Mouse (Mus musculus) left cerebral cortex, adult 18-20 months (tissue): ENCODE measurements at regions not wholly inside any gene's neighbourhood (a gene's known extent, or its start where the extent isn't known, plus 50 kb on each side); places are given as distances from the start of the nearest gene placed in this dataset.
A peak's percentile ranks its signal among the peaks of the same experiment; 100 is the strongest.

Experiments used
- DNase-seq, 2 experiments: peaks; one replicate each; pipeline ENCODE4 v3.0.0; 2021 to 2022; ENCODE audit warnings: low spot score in 2 of 2, mixed read lengths in 1 of 2

DNA sequence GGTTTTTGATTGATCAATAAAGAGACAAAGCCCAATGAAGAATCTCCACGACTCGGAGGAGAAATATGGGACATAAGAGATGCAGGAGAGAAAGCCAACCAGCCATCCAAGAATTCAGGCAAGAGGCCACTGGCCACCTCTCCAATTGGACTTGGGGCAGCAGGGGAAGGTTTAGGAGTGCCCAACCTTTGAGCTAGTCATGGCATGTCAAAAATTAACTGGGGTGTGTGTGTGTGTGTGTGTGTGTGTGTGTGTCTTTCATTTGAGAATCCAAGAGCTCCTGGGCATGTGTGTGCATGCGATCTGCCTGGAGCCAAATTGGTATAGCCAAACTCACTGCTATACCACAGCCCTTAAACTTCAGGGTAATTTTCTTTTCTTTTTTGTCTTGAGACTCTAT is 51.6 kb upstream of the Cecr2 start:
- no peak for DNase-seq

DNA sequence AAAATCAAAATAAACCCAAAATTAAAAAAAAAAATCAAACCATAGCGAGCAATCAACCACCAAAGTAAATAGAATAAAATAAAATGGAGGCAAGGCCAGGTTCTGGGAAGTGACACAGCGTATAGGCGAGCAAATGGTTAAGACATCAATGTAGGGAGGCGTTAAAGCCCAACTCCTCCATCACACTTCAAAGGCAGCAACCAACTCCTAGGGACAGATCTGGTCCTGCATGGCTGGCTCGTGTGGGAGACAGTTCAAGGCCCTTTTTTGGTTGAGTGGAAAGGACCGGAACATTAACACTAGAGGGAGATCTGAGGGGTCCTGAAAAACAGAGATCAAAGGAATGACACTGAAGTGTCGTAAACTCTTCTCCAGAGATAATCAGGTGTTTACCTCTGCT is 53.8 kb upstream of the Cecr2 start:
- no peak for DNase-seq

DNA sequence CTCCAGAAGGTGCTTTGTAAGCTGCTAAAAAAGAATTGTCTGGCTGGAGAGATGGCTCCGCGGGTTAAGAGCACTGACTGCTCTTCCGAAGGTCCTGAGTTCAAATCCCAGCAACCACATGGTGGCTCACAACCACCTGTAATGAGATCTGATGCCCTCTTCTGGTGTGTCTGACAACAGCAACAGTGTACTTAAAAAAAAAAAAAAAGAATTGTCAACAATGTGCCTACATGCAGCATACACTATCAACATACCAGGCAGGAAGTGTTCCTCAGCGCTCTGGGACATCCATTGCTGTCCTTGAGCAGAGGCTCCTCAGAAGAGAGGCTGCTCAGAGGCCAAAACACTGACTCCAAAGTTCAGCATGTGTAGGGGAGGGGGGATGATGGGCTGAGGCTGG is 56.3 kb upstream of the Cecr2 start:
- DNase-seq = no peak

DNA sequence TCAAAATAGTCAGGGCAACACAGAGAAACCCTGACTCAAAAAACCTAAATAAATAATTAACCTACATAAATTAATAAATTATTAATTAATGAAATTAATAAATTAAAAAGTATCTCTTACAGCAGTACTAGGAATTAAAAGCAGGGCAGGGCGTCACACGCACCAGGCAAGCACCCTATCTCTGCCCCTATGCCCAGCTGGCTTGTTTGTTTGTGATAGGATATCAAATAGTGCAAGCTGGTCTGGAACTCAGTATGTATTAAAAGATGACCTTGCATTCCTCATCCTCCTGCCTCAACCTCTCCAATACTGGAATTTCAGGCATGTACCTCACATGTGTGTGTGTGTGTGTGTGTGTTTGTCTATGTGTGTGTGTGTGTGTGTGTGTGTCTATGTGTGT is 60.7 kb upstream of the Cecr2 start:
- DNase-seq = no peak

DNA sequence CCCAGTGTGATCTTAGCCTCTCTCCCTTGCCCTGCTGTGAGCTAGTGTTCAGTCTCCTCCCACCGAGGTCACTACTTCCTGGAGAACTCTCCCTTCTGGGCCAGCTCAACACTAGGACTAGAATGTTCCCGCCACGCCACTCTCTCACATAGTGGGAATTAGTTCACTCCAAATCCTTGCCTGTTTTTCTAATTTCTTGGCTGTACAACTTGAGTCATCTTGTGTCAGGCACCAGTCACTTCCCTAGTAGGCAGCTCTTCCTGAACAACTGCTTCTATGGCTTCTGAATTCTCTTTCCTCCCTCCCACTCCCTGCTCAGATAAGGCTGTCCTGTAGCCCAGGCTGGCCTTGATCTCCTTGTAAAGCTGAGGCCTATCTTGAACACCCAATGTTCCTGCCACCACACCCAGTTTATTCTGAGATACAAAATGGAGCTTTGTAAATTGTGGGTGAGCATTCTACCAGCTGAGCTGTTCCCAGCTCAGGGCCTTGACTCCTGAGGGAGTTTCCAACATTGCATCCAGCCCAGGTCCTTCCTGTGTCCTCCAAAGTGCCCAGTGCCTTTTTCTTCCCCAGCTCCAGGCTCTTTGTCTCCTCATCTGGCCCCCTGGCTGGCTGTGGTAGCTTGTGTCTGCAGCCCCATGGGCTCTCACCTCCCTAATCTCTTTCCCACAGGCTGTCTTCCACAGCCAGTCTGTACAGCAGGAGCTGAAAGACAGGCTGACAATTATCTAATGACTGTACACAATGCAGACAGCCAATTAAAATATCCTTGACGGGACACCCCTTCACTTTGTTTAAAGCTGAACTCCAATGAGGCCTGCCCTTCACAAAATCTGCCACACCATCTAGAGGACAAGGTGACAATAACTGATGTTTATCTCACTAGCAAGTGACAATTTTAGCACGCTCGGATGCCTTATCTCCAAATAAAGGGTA is 61.9 kb upstream of the Cecr2 start:
- DNase-seq = no peak

DNA sequence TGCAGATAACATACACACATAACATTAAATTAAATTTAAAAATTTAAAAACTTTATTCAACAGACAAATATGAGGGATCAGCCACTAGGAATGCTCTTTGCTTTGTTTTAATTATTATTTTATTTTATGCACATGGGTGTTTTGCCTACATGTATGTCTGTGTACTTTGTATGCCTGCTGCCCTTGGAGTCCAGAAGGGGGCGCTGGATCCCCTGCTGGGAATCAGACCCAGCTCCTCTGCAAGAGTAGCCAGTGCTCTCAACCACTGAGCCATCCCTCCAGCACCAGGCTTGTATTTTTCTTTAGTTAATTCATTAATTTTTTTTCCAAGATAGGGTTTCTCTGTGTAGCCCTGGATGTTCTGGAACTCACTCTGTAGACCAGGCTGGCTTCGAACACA is 62.7 kb upstream of the Cecr2 start:
- DNase-seq = no peak

DNA sequence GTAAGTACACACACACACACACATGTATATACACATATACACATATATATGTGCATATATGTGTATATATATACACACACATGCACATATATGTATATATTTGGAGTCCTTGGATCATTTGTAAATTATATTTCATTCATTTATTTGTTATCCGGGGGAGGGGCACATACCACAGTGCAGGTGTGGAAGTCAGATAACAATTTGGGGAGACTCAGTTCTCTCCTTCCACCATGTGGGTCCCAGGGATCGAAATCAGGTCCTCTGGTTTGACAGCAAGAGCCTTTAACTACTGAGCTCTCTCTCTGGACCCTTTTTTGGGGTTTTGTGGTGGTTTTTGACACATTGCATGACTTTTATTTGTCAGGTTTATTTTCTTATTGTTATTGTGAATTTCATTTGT is 65.8 kb upstream of the Cecr2 start:
- DNase-seq = no peak

DNA sequence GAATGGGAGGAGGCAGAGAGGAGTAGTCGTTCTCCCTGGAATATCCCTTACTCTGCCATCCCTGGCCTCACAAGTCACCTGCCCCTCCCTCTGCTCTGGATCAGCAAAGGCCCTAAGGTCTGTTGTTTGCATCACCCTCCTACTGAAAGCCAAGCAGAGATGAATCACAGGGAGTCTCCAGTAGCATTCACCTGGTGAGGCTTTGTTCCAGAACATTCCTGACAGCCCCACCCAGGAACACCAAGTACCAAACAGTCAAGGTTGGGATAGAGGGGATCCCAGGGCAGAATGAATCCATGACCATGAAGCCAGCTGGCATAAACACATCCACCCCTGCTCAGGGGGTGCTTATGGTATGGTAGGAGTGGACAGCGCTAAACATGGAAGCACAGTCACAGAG is 67.4 kb upstream of the Hdhd5 start:
- no peak for DNase-seq

DNA sequence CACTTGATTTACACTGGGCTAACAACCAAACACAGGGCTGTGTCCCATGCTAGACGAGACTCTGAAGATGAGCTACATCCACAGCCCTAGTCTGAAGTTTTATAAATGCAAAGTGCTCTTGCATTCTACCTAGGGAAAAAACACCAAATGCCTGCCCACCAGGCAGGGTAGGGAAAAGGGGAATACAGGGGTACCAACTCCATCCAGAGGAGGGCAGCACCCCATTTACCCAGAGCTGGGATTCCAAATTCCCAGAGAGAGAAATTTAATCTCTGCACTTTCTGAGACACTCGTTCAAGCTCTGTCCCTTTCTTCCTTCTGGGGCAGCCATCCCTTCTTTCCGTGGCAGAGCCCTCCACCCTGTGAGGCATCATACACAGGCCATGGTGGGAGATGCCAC is 66.8 kb upstream of the Hdhd5 start:
- DNase-seq = no peak

DNA sequence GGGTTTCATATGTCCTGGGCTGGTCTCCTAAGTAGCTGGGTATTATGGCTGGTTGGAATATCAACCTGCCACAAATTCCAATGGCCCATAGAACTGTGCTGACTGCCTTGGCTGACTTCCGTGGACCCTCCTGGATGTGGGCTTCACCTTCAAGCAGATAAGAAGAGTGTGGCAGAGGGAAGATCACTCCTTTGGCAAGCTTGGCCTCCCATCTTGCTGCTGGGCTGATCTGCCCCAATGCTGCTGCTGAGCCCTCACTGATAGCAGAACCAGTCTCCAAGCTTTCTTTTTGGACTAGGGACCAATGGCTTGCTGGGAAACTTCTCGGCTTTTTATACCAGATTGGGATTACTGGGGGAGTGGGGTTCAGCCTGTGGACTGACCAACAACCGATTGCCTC is 65.6 kb upstream of the Hdhd5 start:
- no peak for DNase-seq

DNA sequence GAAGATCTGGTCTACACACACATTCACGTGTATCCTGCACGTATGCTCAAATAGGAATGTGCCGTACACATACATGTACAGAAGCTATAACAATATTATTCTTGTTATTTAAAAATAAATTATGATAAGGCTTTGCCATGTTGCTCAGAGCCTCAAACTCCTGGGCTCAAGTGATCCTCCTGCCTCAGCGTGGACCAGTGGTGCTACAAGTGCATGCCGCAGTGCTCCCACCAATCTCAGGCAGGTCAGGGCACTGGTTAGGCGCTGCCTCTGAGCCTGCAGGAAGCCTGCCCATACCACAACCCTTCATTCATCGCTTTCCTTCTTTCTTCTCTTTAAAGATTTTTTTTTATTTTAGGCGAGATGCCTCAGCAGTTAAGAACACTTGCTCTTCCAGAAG is 63.3 kb upstream of the Hdhd5 start:
- no peak for DNase-seq

DNA sequence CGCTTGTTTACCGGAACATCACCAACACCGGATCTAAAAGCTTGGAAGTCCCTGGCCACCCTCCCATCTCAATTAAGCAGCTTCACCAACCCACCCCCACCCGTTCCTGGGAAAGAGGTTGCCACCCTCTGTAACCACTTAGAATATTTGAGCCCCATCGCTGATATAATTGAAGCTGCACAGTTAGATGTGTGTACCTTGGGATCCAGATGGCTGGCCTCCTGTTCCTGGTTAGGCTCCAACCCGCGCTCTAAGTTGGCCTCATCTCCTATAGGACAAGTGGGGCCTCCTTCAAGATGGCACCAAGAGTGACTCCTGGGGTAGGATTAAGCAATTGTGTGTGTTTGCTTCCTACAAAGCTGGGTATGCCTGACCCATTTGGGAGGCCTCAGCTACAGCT is 61.6 kb upstream of the Hdhd5 start:
- DNase-seq = no peak

DNA sequence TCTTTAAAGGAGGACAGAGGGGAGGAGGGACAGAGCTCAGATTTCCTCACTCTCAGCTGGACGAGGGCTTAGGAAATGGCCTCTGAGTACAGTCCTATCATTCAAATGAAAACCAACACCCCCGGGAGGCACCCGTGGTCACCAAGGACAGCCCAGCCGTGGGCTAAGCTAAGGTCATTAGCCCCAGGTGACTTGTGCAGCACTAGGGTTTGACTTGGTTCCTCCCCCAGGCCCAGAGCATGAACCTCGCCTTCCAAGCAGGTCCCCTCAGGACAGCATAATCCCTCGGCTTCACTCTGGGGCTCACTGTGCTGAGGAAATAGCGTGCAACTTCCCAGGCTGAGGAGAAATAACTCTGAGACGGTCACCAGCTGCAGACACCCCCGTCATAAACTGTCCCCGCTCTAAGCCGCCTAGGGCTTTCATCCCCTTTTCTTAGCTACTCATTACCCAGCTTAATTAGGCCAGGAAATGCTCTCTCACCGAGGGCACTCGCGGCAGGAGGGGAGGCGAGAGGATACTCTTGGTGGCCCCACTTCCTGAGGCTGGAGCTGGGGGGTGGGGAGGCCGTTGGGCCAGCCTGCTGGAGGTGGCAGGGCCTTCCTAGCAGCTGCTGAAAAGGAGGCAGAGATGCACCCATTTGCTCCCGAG is 61.0 kb upstream of the Hdhd5 start:
- peak in 1 of 2 experiments; percentile 5 for DNase-seq

DNA sequence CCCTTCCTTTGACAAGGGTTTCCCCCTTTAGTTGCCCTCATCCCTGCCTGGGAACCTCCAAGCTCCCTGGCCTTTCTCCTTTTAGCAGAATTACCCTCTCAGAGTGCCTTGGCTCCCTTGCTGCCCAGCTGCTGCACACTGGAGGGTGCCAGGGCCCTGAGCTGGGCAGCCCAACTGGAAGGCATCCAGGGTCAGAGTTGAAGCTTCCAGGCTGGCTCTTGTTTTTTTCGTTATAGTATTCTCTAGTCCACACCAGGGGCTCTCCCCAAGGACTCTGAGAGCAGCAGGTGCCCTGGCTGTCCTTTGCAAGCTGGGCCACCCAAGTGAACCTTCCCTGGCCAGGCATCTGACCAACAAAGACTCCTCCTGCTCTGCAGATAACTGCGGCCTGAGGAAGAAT is 59.1 kb upstream of the Hdhd5 start:
- peak in 1 of 2 experiments; percentile 7 for DNase-seq

DNA sequence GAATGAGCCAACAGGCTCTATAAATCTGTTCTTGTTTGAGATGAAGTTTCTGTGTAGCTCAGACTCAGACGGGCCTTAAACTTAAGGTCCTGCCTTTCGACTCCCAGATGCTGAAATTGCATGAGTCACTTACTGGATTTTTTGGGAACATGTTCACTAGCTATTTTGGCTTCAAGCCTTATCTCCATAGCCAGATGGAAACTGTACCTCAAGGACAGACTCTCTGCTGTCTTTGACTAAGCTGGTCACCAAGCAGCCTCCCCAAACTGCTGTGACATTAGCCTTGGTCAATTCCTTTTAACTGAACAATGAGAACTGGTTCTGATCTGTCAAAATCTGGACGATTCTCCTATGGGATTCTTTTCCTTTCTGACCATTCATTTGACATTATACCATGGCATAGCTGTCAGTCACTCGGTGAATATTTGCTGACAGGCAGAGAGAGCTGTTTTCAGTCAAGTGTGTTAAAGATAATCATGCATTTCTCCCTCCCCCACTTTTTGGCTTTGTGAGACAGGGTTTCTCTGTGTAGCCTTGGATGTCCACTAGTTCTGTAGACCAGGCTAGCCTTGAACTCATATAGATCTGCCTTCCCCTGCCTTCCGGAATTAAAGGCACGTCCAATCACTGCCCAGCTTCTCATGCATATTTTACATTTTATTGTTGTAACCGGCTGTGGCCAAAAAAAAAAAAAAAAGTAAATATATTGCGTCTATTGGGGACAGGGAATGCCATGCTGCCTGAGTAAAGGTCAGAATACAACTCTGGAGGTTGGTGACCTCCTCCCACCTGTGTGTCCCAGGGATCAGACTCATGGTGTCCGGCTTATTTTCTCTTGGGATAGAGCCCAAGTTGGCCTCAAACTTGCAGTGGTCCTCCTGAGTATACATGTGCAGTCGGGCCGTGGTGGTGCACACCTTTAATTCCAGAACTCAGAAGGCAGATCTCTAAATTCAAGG is 57.9 kb upstream of the Hdhd5 start:
- no peak for DNase-seq

DNA sequence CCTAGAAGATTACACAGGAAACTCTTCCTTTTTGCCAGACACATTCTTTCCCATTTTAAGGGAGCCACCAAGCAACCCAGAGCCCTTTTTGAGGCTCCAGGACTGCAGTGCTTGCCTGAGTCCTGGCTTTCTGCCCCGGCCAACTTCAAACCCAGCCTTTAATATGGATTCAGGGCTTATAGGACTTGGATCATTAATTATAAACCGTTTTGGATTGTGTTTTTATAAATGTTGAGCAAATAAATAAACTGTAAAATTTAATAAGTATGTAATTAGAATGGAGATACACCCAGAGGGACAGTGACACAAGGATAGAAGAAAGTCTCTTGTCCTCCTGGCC is 54.8 kb upstream of the Hdhd5 start:
- DNase-seq = no peak

DNA sequence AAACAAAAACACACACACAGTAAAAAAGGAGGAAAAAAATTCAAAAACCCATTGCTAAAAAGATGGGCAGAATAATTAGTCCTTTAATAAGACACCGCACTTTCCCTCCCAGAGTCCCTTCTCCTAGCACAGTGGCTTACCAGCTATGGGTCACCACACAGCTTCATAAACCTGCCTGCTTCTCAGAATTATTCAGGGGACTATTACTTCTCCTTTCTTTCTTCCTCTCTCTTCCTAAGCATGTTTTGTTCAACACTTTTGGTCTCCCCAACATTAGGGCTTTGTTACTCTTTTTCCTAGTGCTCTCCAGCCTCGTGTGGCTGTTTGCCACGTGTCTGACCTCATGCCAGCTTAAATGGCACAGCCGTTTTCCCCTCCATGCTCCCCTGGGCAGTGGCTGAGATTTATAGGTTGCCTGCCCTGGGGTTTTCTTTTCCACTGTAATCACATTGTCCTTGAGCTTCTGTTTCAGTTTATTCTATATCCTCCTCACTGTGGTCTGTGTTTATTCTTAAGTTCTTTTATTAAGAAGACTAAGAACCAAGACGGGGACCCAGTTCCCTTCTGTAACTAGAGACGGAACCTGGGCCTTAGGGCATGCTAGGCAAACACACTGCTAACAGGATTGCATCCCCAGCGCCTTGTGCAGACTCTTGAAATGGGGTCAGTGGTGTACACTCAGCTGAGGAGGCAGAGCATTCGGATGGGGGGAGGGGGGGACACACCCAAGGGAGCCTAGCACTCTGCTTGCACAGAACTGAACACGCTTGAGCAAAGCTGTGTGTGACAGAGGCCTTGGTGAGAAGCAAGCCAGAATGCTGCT is 54.2 kb upstream of the Hdhd5 start:
- DNase-seq = no peak

DNA sequence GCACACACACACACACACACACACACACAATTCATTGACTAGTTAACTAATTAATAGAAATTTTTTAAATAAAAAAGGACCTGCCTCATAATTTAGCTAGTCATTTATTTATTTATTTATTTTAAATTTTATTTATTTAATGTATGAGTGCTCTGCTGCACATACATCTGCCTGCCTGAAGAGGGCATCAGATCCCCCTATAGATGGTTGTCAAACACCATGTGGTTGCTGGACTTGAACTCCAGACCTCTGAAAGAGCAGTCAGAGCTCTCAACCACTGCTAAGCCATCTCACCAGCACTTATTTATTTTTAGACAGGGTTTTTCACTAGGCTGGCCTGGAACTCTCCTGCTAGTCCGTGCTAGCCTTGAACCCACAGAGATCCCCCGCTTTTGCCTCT is 50.6 kb upstream of the Hdhd5 start:
- DNase-seq = no peak
